Mouse (Mus musculus): ENCODE data around the gene Itm2b.

DNA sequence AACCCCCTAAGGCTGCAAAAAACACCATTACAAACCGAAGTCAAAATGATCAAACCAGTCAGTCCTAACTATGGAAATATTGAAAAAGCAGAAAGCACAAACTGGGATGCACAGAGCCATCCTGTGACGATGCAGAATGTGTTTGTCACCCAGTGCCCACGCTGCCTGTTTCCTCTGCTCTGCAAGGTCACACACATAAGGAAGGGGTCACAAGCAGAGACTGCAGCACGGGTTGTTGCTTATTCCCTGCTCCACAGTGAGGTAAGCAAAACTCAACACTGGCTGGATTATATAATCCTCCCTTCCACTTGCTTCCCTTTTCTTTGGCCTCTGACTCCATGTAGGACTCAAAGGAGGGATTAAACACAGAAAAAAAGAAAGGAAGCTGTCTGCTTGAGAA, 3.5 kb downstream of the Itm2b start:
- no peak for TF ChIP-seq CTCF (IDR thresholded peaks at IDR 0.05; ENCODE audit: low read depth, low read length)
- no peak for TF ChIP-seq GATA1 (IDR thresholded peaks at IDR 0.05; ENCODE audit: borderline replicate concordance, low read length)
- TF ChIP-seq TAL1 (conservative IDR thresholded peaks at IDR 0.05; ENCODE audit: low read depth, low read length), result no peak
